Mouse (Mus musculus) embryonic fibroblast, embryonic 13.5 days (primary cell): ENCODE measurements around the gene Snapin.

Source experiments
- CTCF ChIP-seq: IDR thresholded peaks from 2 replicates; pipeline ENCODE4 v1.5.1; 2011; ENCODE audit warnings: mild to moderate bottlenecking, control low read depth, low read length, moderate library complexity, borderline replicate concordance; ENCODE audit not compliant: insufficient read depth
- POLR2A ChIP-seq: IDR thresholded peaks from 2 replicates; pipeline ENCODE4 v1.6.1; 2011; ENCODE audit warnings: low read depth, mild to moderate bottlenecking, control low read depth, low read length, moderate library complexity

GRCm38 (mm10) chr3:90512948-90513642 lies 22.3 kb upstream of the Snapin start:
- no peak for TF ChIP-seq CTCF
- no peak for TF ChIP-seq POLR2A
